Mouse (Mus musculus) heart, embryonic 15.5 days (tissue): ENCODE measurements around the gene Tmem210. TPM values are rescaled to one million over a fixed set of nuclear protein-coding genes. Genes with fewer than 3 reads are reported as not detected.

ENCODE experiments used
- ATAC-seq: fragments of 200-750 bp; cut with Nextera tagmentation; replicated peaks from 2 replicates; pipeline ENCODE4 v1.8.0; 2017; ENCODE audit warnings: low read depth, moderate TSS enrichment; ENCODE audit not compliant: insufficient number of reproducible peaks, insufficient read depth, low FRiP score
- H3K27ac ChIP-seq: fragments of 300-500 bp; sonication (generic); 2 replicates; pipeline ENCODE4 v1.5.1; 2015; ENCODE audit warnings: mild to moderate bottlenecking, inconsistent platforms
- H3K27me3 ChIP-seq: fragments of 300-500 bp; sonication (generic); 2 replicates; pipeline ENCODE4 v1.6.1; 2015; ENCODE audit warnings: inconsistent platforms
- H3K36me3 ChIP-seq: fragments of 300-500 bp; sonication (generic); 2 replicates; pipeline ENCODE4 v1.6.1; 2015; ENCODE audit warnings: mild to moderate bottlenecking, inconsistent platforms
- H3K4me1 ChIP-seq: fragments of 300-500 bp; sonication (generic); replicated peaks from 2 replicates; pipeline ENCODE4 v1.6.1; 2015; ENCODE audit warnings: inconsistent platforms
- H3K4me2 ChIP-seq: fragments of 300-500 bp; sonication (generic); 2 replicates; pipeline ENCODE4 v1.6.1; 2015; ENCODE audit warnings: inconsistent platforms, mild to moderate bottlenecking, moderate library complexity
- H3K4me3 ChIP-seq: fragments of 300-500 bp; sonication (generic); 2 replicates; pipeline ENCODE4 v1.5.1; 2015; ENCODE audit warnings: mild to moderate bottlenecking, inconsistent platforms
- H3K9ac ChIP-seq: fragments of 300-500 bp; sonication (generic); 2 replicates; pipeline ENCODE4 v1.6.1; 2015; ENCODE audit warnings: mild to moderate bottlenecking, inconsistent platforms
- H3K9me3 ChIP-seq: fragments of 300-500 bp; sonication (generic); replicated peaks from 2 replicates; pipeline ENCODE4 v1.6.1; 2016; ENCODE audit warnings: inconsistent platforms
- WGBS: fragments of 180-500 bp; shearing (Covaris S2); methylation state at CpG from one replicate; pipeline ENCODE4 v1.1.7; 2015; ENCODE audit warnings: mixed read lengths; 5-methylcytosine and 5-hydroxymethylcytosine counted together
- polyA plus RNA-seq: library from polyadenylated mRNA; unstranded; fragments of >200 nt; fragmentation: Nextera tagmentation; extraction: Ambion mirVana; gene quantifications from 2 replicates; pipeline ENCODE4 v1.2.1, GENCODE M21; 2015

Gene Tmem210
- polyA plus RNA-seq, 1 experiment from 2014 or later = not detected

DNA sequence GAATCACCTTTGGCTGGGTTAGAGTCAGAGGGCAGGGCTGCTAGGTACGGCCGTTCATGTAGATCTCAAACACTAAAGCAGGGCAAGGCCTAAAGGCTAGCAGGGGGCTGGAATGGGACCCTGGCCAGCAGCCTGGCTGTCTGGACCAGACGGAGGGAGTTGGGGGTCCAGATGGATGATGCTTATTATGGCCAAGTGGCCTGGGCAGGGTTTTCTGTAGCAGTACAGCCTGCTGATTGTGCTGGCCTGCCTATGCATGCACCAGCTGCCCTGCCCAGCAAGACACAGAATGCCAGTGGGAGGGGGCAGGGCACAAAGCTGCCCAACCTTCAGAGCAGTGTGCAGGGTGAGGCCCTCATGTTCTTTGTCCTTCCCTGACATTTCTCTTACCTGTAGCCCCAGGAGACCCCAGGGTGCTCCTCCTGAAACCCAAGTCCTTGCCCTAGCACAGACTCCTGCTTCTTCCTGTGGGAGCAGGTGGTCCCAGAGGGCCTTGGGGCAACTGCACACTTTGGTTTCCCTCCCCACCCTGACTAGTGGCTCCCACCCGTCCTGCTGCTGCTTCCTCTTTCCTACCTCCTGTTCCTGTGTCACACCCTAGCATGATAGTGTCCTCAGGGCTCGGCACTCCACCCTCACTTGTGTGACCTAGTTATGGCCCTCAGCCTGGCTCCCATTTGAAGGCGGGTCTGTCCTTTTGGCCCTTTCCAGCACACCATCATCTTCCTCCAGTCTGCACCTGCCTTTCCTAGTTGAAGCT is 21.9 kb upstream of the Tmem210 start:
- peaks cover 16% of the 10 kb centered on the region; the same call in 1 of the 2 replicates for H3K36me3 ChIP-seq
- peak overlapping the region; percentile 31 for H3K4me2 ChIP-seq
- no peak overlapping the region for H3K4me3 ChIP-seq
- WGBS = 56% methylated on average over 6 of the region's 6 CpGs
- ATAC-seq = no peak
- H3K9me3 ChIP-seq = no peaks in the 10 kb centered on the region
- H3K27me3 ChIP-seq = peaks cover 15% of the 10 kb centered on the region
- H3K9ac ChIP-seq = no peak overlapping the region
- peaks cover 55% of the 10 kb centered on the region for H3K4me1 ChIP-seq
- no peak overlapping the region for H3K27ac ChIP-seq

DNA sequence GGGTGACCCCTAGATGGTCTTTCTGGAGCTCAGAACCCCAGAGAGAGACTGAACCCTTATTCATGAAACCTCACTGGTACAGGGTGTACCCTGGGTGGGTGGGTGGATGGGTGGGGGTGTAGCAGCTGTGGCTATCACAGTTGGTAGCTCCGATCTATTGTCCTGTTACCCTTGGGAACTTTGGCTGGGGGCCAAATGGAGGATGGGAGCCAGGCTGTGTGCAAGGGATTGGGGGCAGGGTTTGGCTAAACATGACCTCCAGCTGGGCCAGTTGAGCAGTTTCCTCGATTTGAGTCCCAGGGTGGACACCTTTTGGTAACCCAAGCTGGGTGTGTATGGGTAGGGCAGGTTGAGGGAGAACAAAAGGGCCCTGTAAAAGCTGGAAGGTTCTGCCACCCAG is 21.2 kb upstream of the Tmem210 start:
- Histone ChIP-seq H3K27ac (no peak overlapping the region), H3K4me3 (no peak overlapping the region), H3K9me3 (no peaks in the 10 kb centered on the region), H3K4me1 (peaks cover 61% of the 10 kb centered on the region), H3K27me3 (peaks cover 15% of the 10 kb centered on the region), H3K36me3 (peaks cover 16% of the 10 kb centered on the region; the same call in 1 of the 2 replicates), H3K9ac (no peak overlapping the region), H3K4me2 (0 out of 2 replicates have a peak overlapping the region, but pooled peaks have one; percentile 31)
- ATAC-seq = no peak
- WGBS = 26% methylated on average over 2 of the region's 2 CpGs

DNA sequence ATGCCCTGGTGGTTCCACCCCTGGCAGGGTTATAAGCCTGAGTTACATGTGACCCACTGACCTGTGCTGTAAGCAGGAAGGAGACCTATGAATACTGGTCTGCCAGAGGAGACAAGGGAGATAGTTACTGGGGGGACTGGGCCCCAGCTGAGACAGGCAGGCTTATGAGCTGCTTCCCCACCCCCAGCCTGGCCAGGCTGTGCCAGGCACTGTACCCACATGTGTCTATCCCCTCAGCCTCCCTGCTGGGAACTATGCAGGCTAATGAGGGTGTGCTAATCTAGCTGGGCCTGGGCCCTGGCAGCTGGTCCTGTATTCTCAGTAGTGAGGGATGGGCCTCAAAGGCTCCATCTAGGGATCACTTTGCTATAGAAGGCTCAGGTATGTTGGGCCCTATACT is 20.7 kb upstream of the Tmem210 start:
- Histone ChIP-seq H3K4me2 (no peak overlapping the region), H3K4me3 (no peak overlapping the region), H3K36me3 (peaks cover 16% of the 10 kb centered on the region; the same call in 1 of the 2 replicates), H3K9me3 (no peaks in the 10 kb centered on the region), H3K27me3 (peaks cover 15% of the 10 kb centered on the region), H3K4me1 (peaks cover 58% of the 10 kb centered on the region), H3K9ac (peak overlapping the region; percentile 11; the same call in 1 of the 2 replicates), H3K27ac (no peak overlapping the region)
- ATAC-seq = no peak

DNA sequence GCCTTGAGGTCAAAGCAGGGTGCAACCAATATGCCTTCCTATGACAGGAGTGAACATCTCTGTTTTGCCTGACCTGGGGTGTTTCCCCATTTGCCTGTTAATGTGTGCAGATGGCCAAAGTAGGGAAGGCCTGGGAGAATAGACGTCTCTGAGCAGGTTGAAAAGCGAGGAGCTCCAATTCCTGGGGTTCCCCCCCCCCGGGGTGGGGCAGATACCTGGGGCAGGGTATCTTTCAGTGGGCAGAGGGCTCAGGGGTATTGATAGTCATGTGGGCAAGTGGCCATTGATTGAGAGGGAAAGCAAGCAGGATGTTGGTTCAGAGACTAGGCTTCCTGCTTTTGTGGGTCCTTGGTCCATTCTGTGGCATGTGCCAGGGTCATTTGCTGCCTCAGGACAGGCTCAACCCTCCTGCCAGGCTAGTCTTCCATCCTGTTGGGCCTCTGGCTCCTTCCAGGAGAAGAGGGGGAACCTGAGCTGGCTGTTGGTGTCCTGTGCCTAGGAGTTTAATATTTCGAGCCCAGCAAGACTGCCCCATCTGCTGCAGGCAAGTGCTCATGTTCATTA is 20.1 kb upstream of the Tmem210 start:
- H3K36me3 ChIP-seq = peaks cover 16% of the 10 kb centered on the region; the same call in 1 of the 2 replicates
- peaks cover 57% of the 10 kb centered on the region for H3K4me1 ChIP-seq

DNA sequence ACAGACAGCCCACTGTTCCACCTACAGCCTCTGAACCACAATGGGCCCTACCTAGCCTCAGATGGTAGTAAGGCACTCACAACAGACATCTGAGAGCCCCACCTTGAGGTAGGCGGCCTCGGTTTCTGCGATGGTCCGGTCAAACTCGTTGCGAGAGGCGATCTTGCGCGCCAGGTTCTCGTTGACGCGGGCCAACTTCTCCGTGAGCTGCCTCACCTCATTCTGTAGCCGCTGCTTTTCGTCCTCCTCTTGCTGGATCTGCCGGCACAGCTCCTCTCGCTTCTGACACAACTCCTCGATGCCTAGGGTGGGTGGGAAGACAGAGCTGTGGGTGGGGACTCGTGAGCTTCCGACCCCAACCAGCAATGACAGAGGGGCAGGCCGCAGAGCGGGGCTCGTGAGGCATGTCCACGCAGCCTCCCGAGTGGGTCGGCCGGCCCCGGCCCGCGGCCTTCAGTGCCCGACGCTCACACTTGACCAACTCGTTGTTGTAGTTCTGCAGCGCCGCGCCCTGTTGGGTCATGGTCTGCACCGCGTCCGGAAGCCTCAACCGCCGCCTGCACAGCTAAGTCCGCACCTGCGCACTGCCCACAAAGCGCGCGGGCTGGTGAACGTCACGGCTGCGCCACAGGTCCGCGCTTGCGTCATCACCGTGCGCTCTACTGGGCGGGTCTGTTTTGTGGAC is 16.0 kb upstream of the Tmem210 start, which contains the start of the genes Ssna1 and Anapc2:
Gene Ssna1 (minus strand): TSS at position 612 of the 685 bp plus-strand sequence.
Gene Anapc2 (plus strand): TSS at position 652 of the 685 bp plus-strand sequence.
- Histone ChIP-seq H3K4me1 (peaks cover 30% of the 10 kb centered on the region), H3K9ac (peak within 1 kb of the TSS; percentile 88), H3K27me3 (no peaks in the 10 kb centered on the region), H3K4me2 (peak within 1 kb of the TSS; percentile 92), H3K36me3 (peaks cover 51% of the 10 kb centered on the region), H3K27ac (peak within 1 kb of the TSS; percentile 92), H3K9me3 (no peaks in the 10 kb centered on the region), H3K4me3 (peak within 1 kb of the TSS; percentile 96)
- ATAC-seq = peak; percentile 97
- WGBS = under 1% methylated on average over 55 of the region's 55 CpGs

More for the DNA sequence above, 20.1 kb upstream of the Tmem210 start:
- WGBS = 74% methylated on average over 4 of the region's 4 CpGs
- Histone ChIP-seq H3K27ac (no peak overlapping the region), H3K4me3 (no peak overlapping the region), H3K4me2 (no peak overlapping the region), H3K27me3 (peaks cover 15% of the 10 kb centered on the region), H3K9me3 (no peaks in the 10 kb centered on the region), H3K9ac (peak overlapping the region; percentile 11; the same call in 1 of the 2 replicates)
- no peak for ATAC-seq

DNA sequence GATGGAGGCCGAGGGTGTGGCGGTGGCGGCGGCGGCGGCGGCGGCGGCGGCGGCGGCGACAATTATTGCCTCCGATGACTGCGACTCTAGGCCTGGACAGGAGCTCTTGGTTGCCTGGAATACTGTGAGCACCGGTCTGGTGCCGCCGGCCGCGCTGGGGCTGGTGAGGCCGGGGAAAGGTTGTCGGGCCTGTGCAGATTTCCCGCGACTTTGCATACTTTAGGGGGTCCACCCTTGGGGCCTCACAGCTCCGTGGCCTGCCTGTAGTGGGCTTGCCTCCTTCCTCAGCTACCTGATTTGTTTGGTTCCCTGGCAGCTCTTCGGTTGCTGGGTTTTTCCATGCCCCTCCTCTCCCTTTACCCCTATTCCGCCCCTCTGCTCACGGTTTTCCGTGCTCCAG is 15.4 kb upstream of the Tmem210 start:
- Histone ChIP-seq H3K9me3 (no peaks in the 10 kb centered on the region), H3K9ac (peak overlapping the region; percentile 75), H3K27ac (peak overlapping the region; percentile 92), H3K27me3 (no peaks in the 10 kb centered on the region), H3K4me1 (peaks cover 24% of the 10 kb centered on the region), H3K36me3 (peaks cover 56% of the 10 kb centered on the region), H3K4me2 (peak overlapping the region; percentile 92), H3K4me3 (peak overlapping the region; percentile 96)
- WGBS = under 1% methylated on average over 29 of the region's 29 CpGs
- peak; percentile 30 for ATAC-seq

DNA sequence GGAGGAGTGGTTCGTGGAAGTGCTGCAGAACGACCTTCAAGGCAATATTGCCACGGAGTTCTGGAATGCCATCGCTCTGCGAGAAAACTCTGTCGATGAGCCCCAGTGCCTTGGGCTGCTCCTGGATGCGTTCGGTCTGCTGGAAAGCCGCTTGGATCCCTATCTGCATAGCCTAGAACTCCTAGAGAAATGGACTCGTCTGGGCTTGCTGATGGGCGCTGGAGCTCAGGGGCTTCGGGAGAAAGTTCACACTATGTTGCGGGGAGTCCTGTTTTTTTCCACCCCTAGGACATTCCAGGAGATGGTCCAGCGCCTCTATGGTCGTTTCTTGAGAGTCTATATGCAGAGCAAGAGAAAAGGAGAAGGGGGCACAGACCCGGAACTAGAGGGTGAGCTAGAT is 14.9 kb upstream of the Tmem210 start:
- Histone ChIP-seq H3K4me3 (peak overlapping the region; percentile 96), H3K4me2 (peak overlapping the region; percentile 92), H3K4me1 (peaks cover 21% of the 10 kb centered on the region), H3K36me3 (peaks cover 61% of the 10 kb centered on the region), H3K27ac (peak overlapping the region; percentile 92), H3K9me3 (no peaks in the 10 kb centered on the region), H3K27me3 (no peaks in the 10 kb centered on the region), H3K9ac (peak overlapping the region; percentile 75)
- no peak for ATAC-seq
- WGBS = 28% methylated on average over 15 of the region's 16 CpGs

DNA sequence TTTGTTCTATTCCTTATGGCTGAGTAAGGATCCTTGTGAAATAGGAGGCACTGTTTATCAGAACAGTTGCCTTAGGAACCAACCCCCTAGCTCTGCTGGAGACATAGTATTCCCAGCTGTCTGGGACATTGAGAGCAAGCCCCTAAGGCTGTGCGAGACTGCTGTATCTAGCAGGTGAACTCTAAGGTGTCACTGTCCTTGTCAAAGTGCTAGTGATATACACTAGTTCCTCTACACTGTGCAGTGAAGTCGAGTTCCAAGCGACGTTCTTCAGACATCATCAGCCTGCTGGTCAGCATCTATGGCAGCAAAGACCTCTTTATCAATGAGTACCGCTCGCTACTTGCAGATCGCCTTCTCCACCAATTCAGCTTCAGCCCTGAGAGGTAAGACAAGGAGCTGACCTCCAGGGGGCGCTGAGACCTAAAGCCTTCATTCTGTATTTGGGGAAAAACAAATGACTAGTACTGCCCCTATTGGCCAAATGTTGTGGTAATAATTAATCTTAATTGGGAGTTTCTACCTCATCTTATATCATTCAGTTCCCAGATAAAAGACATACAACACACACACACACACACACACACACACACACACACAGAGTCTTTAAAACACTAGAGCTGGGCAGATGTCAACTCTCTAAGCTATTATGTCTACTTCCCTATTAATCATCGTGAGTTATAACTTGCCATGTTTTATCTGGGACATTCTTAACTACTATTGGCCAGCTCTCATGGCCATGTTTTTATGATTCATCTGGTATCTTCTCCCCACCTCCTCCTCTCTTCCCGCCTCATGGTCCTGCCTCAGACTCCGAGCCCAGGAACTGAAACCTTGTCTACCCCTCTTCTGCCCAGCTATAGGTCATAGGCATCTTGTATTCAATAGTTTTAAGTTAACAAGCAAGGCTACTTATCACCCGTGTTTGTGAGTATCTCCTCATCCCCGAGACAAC is 8.7 kb upstream of the Tmem210 start:
- Histone ChIP-seq H3K4me2 (no peak overlapping the region), H3K9me3 (no peaks in the 10 kb centered on the region), H3K27me3 (no peaks in the 10 kb centered on the region), H3K4me3 (no peak overlapping the region), H3K4me1 (no peaks in the 10 kb centered on the region), H3K27ac (no peak overlapping the region), H3K9ac (no peak overlapping the region), H3K36me3 (peaks cover 97% of the 10 kb centered on the region)
- 61% methylated on average over 13 of the region's 13 CpGs for WGBS
- ATAC-seq = no peak

DNA sequence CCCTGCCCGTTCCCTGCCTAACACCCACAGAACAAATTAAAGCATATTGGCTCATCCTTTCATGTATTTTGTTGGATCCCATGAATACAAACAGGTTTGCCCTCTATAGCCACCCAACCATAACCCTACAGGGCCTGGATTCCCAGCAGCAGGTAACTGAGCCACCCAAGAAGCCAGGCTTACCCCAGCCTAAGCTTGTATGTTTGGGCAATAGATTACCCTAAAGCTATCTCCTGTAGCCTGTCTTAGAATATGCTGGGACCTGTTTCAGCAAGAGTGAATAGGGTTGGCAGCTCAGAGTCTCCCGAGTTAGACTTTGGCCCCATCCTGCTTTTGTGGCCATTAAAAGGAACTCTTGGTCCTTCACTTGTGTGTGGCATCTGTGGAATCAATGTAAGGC is 2.4 kb upstream of the Tmem210 start:
- H3K4me2 ChIP-seq = no peak overlapping the region
- peaks cover 29% of the 10 kb centered on the region for H3K27me3 ChIP-seq
- WGBS = 80% methylated on average over 2 of the region's 2 CpGs
- peaks cover 24% of the 10 kb centered on the region for H3K4me1 ChIP-seq
- H3K9me3 ChIP-seq = no peaks in the 10 kb centered on the region
- ATAC-seq = no peak
- H3K27ac ChIP-seq = no peak overlapping the region
- H3K4me3 ChIP-seq = no peak overlapping the region
- H3K36me3 ChIP-seq = peaks cover 54% of the 10 kb centered on the region
- no peak overlapping the region for H3K9ac ChIP-seq

DNA sequence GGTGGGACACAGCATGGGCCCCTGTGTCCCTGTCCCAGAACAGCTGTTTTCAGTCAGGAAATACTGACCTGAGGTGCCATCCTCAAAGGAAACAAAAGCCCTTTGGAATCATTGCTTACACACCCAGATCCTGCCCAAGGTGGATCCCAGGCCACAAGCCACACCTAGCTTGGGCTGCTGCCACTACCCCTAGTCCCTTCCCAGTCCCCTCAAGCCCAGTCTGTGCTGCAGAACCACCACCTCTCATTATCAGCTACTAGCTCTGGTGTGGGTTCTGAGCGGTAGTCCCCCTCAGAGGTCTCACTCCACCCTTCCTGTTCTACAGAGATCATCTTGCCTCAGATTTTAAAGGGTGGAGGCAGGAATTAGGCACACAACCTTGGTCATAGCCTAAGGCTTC is 1.6 kb upstream of the Tmem210 start:
- no peak for ATAC-seq
- peaks cover 37% of the 10 kb centered on the region for H3K27me3 ChIP-seq
- H3K27ac ChIP-seq = peak overlapping the region; percentile 13; the same call in 1 of the 2 replicates
- no peak overlapping the region for H3K9ac ChIP-seq
- WGBS = 50% methylated on average over 1 of the region's 1 CpGs
- peaks cover 46% of the 10 kb centered on the region for H3K36me3 ChIP-seq
- H3K9me3 ChIP-seq = no peaks in the 10 kb centered on the region
- no peak overlapping the region for H3K4me2 ChIP-seq
- no peak overlapping the region for H3K4me3 ChIP-seq
- H3K4me1 ChIP-seq = peaks cover 28% of the 10 kb centered on the region
